7 mouse cellular contexts compared by ENCODE assay signal in the genomic region with DNA sequence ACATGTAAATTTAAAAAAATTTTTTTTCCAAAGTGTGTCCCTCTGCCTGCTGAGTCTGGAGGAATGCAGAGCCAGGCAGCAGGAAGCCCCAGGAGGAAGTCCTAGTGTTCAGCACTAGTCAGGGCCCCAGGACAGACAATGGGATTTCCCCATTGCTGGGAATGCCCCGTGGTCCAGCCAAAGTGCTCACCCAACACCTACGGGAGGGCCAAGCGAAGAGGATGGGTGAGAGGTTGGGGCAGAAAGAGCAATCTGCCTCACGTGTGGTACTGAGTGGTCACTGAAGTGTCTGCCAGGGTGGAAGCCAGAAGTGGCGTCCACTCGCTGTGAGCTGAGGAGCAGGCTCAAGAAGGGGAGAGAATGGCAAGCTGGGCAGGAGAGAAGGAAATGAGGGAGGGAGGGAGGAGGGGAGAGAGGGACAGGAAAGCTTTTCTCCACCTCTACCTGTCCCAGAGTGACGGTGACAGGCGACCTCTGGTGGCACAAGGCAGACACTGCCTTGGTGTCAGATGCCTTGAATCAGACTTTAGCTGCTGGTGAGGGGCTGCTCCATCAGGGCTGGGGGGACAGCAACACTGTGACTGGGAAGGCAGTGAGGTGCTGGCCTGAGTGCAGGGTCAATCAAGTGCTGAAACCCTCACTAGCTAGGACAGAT. TPM values are rescaled to one million over a fixed set of nuclear protein-coding genes. Genes with fewer than 3 reads are reported as not detected.
A peak's percentile ranks its signal among the peaks of the same experiment; 100 is the strongest.
DNase-seq lines count a peak whose midpoint lies in the region; ATAC-seq and TF ChIP-seq lines count a peak whose summit lies in the region.

No protein-coding gene starts in this region.

- H3K27ac ChIP-seq in embryonic fibroblast, embryonic 13.5 days (ENCODE audit: insufficient read depth, low read length) = no peak overlapping the region
- H3K27ac ChIP-seq in hindbrain, embryonic 12.5 days = no peak overlapping the region

- ATAC-seq in G1E (ENCODE audit: extremely low read depth, insufficient number of reproducible peaks, low FRiP score, poor library complexity, severe bottlenecking) = peak; percentile 56; the same call in 1 of the 2 replicates
- peak; percentile 73 for ATAC-seq in hindbrain, embryonic 12.5 days (ENCODE audit: low FRiP score)
- peak; percentile 73; the same call in 1 of the 2 replicates for ATAC-seq in megakaryocyte, adult 5-6 weeks (ENCODE audit: poor library complexity, severe bottlenecking)

- TF ChIP-seq CTCF in G1E (IDR thresholded peaks at IDR 0.05; ENCODE audit: low read depth, low read length) = peak; percentile 95
- peak; percentile 97 for TF ChIP-seq CTCF in embryonic fibroblast, embryonic 13.5 days (IDR thresholded peaks at IDR 0.05; ENCODE audit: borderline replicate concordance, insufficient read depth, low read length)

- no peaks in the 10 kb centered on the region for H3K9me3 ChIP-seq in G1E (replicated peaks)
- no peaks in the 10 kb centered on the region for H3K9me3 ChIP-seq in hindbrain, embryonic 12.5 days (replicated peaks)

- 29% methylated on average over 8 of the region's 8 CpGs for WGBS in hindbrain, embryonic 12.5 days

- peaks cover 11% of the 10 kb centered on the region for H3K4me1 ChIP-seq in G1E (ENCODE audit: insufficient read depth, low read depth, low read length)
- no peaks in the 10 kb centered on the region for H3K4me1 ChIP-seq in embryonic fibroblast, embryonic 13.5 days (ENCODE audit: control insufficient read depth, insufficient read depth, low read length)
- H3K4me1 ChIP-seq in hindbrain, embryonic 12.5 days = peaks cover 15% of the 10 kb centered on the region

- H3K4me3 ChIP-seq in G1E (ENCODE audit: low read depth, low read length) = no peak overlapping the region
- H3K4me3 ChIP-seq in embryonic fibroblast, embryonic 13.5 days (ENCODE audit: insufficient read depth, low read length) = no peak overlapping the region
- H3K4me3 ChIP-seq in hindbrain, embryonic 12.5 days = no peak overlapping the region

- TF ChIP-seq POLR2A in embryonic fibroblast, embryonic 13.5 days (IDR thresholded peaks at IDR 0.05; ENCODE audit: low read depth, low read length) = no peak

- peaks cover 10% of the 10 kb centered on the region for H3K27me3 ChIP-seq in G1E (ENCODE audit: insufficient read depth, low read length)
- H3K27me3 ChIP-seq in hindbrain, embryonic 12.5 days = no peaks in the 10 kb centered on the region; the same call in 1 of the 2 replicates

- H3K4me2 ChIP-seq in hindbrain, embryonic 12.5 days (replicated peaks) = no peak overlapping the region

- no peak overlapping the region for H3K9ac ChIP-seq in hindbrain, embryonic 12.5 days

- DNase-seq in G1E (ENCODE audit: low spot score) = peak; percentile 38
- DNase-seq in adrenal gland, postnatal 25 days = peak; percentile 64
- peak; percentile 68 to 77 for DNase-seq in layer of hippocampus, postnatal 10 days (ENCODE audit: low spot score in 2 of 2)
- DNase-seq in right cerebral cortex, postnatal 10 days (ENCODE audit: low spot score in 2 of 2) = peak; percentile 75 to 79

- peaks cover 37% of the 10 kb centered on the region for H3K36me3 ChIP-seq in G1E (replicated peaks)
- peaks cover 28% of the 10 kb centered on the region for H3K36me3 ChIP-seq in hindbrain, embryonic 12.5 days

RNA-seq across cellular contexts. Expression of a gene that starts 6.1 kb away (rescaled TPM):
- 7.3 and 8.4 TPM in 2 replicates for total RNA-seq in G1E (2014; fragmentation: Nextera tagmentation)
- 13.7 and 16.4 TPM in 2 replicates for total RNA-seq in G1E (2017)
- polyA plus RNA-seq in G1E (2012) = 25.7 and 28.1 TPM in 2 replicates
- 15.4 and 16.1 TPM in 2 replicates for total RNA-seq in adrenal gland, postnatal 25 days (2021)
- 9.0 and 12.4 TPM in 2 replicates for polyA plus RNA-seq in embryonic fibroblast, embryonic 13.5 days (2011; ENCODE audit: insufficient read length, low read depth, missing spikeins)
- polyA plus RNA-seq in hindbrain, embryonic 12.5 days (2016; fragmentation: Nextera tagmentation; extraction: Ambion mirVana) = 51.3 and 52.3 TPM in 2 replicates
- 10 to 100 TPM; 19.5 to 23.3 TPM for total RNA-seq in layer of hippocampus, postnatal 10 days (2021)
- 3.9 and 5.7 TPM in 2 replicates for total RNA-seq in megakaryocyte, adult 5-6 weeks (2015)
- total RNA-seq in megakaryocyte, adult 5-6 weeks (2017) = 4.0 and 5.1 TPM in 2 replicates

RNA-seq across cellular contexts. Expression of a gene that starts 14.0 kb away (rescaled TPM):
- not detected in 2 replicates for total RNA-seq in G1E (2014; fragmentation: Nextera tagmentation)
- 0.11 and 0.17 TPM in 2 replicates for total RNA-seq in G1E (2017)
- polyA plus RNA-seq in G1E (2012) = not detected in 2 replicates
- 0.58 and 1.5 TPM in 2 replicates for total RNA-seq in adrenal gland, postnatal 25 days (2021)
- 0.16 TPM in 1 of 2 replicates, not detected in the other for polyA plus RNA-seq in embryonic fibroblast, embryonic 13.5 days (2011; ENCODE audit: insufficient read length, low read depth, missing spikeins)
- polyA plus RNA-seq in hindbrain, embryonic 12.5 days (2016; fragmentation: Nextera tagmentation; extraction: Ambion mirVana) = 0.55 and 1.2 TPM in 2 replicates
- total RNA-seq in layer of hippocampus, postnatal 10 days (2021) = 10 to 100 TPM; 22.1 to 23.8 TPM
- 0.39 and 0.42 TPM in 2 replicates for total RNA-seq in megakaryocyte, adult 5-6 weeks (2015)
- 0.37 TPM in 1 of 2 replicates, not detected in the other for total RNA-seq in megakaryocyte, adult 5-6 weeks (2017)

RNA-seq across cellular contexts. Expression of a gene that starts 16.6 kb away (rescaled TPM):
- not detected in 2 replicates for total RNA-seq in G1E (2014; fragmentation: Nextera tagmentation)
- total RNA-seq in G1E (2017) = 0.12 and 0.16 TPM in 2 replicates
- polyA plus RNA-seq in G1E (2012) = not detected in 2 replicates
- 0.43 and 0.82 TPM in 2 replicates for total RNA-seq in adrenal gland, postnatal 25 days (2021)
- polyA plus RNA-seq in embryonic fibroblast, embryonic 13.5 days (2011; ENCODE audit: insufficient read length, low read depth, missing spikeins) = 9.2 and 10.9 TPM in 2 replicates
- polyA plus RNA-seq in hindbrain, embryonic 12.5 days (2016; fragmentation: Nextera tagmentation; extraction: Ambion mirVana) = 6.9 and 7.1 TPM in 2 replicates
- 1 to 10 TPM in 1 of 2 experiments, under 1 TPM in 1; 0.96 to 1.7 TPM for total RNA-seq in layer of hippocampus, postnatal 10 days (2021)
- total RNA-seq in megakaryocyte, adult 5-6 weeks (2015) = 0.05 TPM in 1 of 2 replicates, not detected in the other
- not detected in 2 replicates for total RNA-seq in megakaryocyte, adult 5-6 weeks (2017)
